Mouse (Mus musculus) liver, postnatal 0 days (tissue): ENCODE measurements around the gene Gm13288.

Source experiments
- CTCF ChIP-seq: sonication (generic); IDR thresholded peaks from 2 replicates; pipeline ENCODE4 v1.5.1; 2016; ENCODE audit warnings: antibody characterized with exemption, low read depth
- EP300 ChIP-seq: IDR thresholded peaks from 2 replicates; pipeline ENCODE4 v1.6.1; 2016; ENCODE audit warnings: antibody characterized with exemption, low read depth, mild to moderate bottlenecking

GRCm38 (mm10) chr4:88830523-88830922 is 25.2 kb downstream of the Gm13288 start:
- peak; percentile 44 for TF ChIP-seq CTCF
- TF ChIP-seq EP300, result no peak
